Mouse (Mus musculus): ENCODE results near the gene Clk3. TPM values are rescaled to one million over a fixed set of nuclear protein-coding genes. Genes with fewer than 3 reads are reported as not detected.
A peak's percentile ranks its signal among the peaks of the same experiment; 100 is the strongest.

Clk3 gene
- polyA plus RNA-seq, 2 experiments, result 88.0 to 136 TPM

GRCm38 (mm10) chr9:57744462-57745091, 21.1 kb downstream of the Clk3 start:
- TF ChIP-seq EP300 (IDR thresholded peaks at IDR 0.05; ENCODE audit: low read depth), result no peak
- peak; percentile 84 for TF ChIP-seq CTCF (IDR thresholded peaks at IDR 0.05; ENCODE audit: low read depth)
- Histone ChIP-seq H3K4me2 (ENCODE audit: low read depth) (no peak overlapping the region), H3K4me1 (replicated peaks; ENCODE audit: control insufficient read depth in 2 of 2, insufficient read depth in 2 of 2, low read length in 1 of 2) (no peaks in the 10 kb centered on the region), H3K27me3 (ENCODE audit: control insufficient read depth, insufficient read depth, low read length) (no peaks in the 10 kb centered on the region), H3K36me3 (replicated peaks; ENCODE audit: control insufficient read depth, insufficient read depth, low read depth) (peaks cover 62% of the 10 kb centered on the region), H3K27ac (no peak overlapping the region), H3K4me3 (ENCODE audit: insufficient read depth in 1 of 2, low read depth in 2 of 2, low read length in 2 of 2) (no peak overlapping the region), H3K9ac (replicated peaks) (no peak overlapping the region), H3K9me3 (ENCODE audit: control insufficient read depth, low read length) (no peaks in the 10 kb centered on the region)
- DNase-seq (ENCODE audit: low read depth in 3 of 3, low spot score in 3 of 3) (peak in 1 of 3 experiments; percentile 31), ATAC-seq (ENCODE audit: insufficient read depth) (no peak; the same call in 1 of the 2 replicates)
- 51% methylated on average over 3 of the region's 3 CpGs for WGBS (ENCODE audit: insufficient replicate concordance)

DNA sequence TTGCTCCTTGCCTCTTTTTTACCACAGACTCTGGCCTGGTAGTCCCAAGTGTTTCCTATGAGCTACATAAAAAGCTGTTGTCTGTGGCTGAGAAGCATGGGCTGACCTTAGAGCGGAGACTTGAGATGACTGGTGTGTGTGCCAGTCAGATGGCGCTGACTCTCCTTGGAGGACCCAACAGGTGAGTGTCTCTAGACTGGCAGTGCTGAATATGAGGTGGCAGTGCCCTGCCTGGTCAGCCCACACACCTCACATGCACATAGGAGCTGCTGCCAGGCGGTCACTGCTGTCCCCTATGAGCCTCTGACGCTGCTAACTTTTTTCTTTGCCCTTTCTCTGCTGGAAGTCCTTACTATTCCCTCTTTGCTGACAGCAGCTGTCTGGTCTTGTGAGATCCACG, 25.8 kb downstream of the Clk3 start:
- Histone ChIP-seq H3K9ac (replicated peaks) (no peak overlapping the region), H3K4me1 (replicated peaks; ENCODE audit: control insufficient read depth in 2 of 2, insufficient read depth in 2 of 2, low read length in 1 of 2) (no peaks in the 10 kb centered on the region), H3K27ac (no peak overlapping the region), H3K9me3 (ENCODE audit: control insufficient read depth, low read length) (no peaks in the 10 kb centered on the region), H3K4me2 (ENCODE audit: low read depth) (no peak overlapping the region), H3K27me3 (ENCODE audit: control insufficient read depth, insufficient read depth, low read length) (no peaks in the 10 kb centered on the region), H3K4me3 (ENCODE audit: insufficient read depth in 1 of 2, low read depth in 2 of 2, low read length in 2 of 2) (no peak overlapping the region), H3K36me3 (replicated peaks; ENCODE audit: control insufficient read depth, insufficient read depth, low read depth) (peaks cover 19% of the 10 kb centered on the region)
- ATAC-seq (ENCODE audit: insufficient read depth) (no peak), DNase-seq (ENCODE audit: low read depth in 3 of 3, low spot score in 3 of 3) (no peak)
- WGBS (ENCODE audit: insufficient replicate concordance), result 85% methylated on average over 5 of the region's 5 CpGs
- TF ChIP-seq EP300 (IDR thresholded peaks at IDR 0.05; ENCODE audit: low read depth), result no peak
- TF ChIP-seq CTCF (IDR thresholded peaks at IDR 0.05; ENCODE audit: low read depth), result no peak

DNA sequence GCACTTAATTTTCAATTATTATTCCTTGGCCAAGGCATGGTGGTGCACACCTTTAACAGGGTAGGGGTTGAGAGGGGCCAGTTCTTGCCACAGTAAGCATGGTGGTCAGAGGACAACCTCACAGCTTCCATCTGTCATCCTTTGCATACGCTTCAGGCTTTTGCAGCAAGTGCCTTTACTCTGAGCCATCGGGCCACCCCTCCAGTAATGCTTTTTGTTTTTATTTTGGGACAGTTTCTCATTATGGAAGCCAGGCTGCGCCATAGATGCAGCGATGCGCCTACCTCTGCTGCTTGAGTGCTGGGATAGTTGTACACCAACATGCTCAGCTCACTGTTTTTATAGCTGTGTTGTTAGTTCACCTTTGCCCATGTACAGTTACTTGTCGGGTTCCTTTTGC, 32.1 kb downstream of the Clk3 start:
- Histone ChIP-seq H3K4me1 (replicated peaks; ENCODE audit: control insufficient read depth in 2 of 2, insufficient read depth in 2 of 2, low read length in 1 of 2) (no peaks in the 10 kb centered on the region), H3K27me3 (ENCODE audit: control insufficient read depth, insufficient read depth, low read length) (no peaks in the 10 kb centered on the region), H3K9ac (replicated peaks) (no peak overlapping the region), H3K27ac (no peak overlapping the region), H3K4me3 (ENCODE audit: insufficient read depth in 1 of 2, low read depth in 2 of 2, low read length in 2 of 2) (no peak overlapping the region), H3K9me3 (ENCODE audit: control insufficient read depth, low read length) (no peaks in the 10 kb centered on the region), H3K4me2 (ENCODE audit: low read depth) (no peak overlapping the region), H3K36me3 (replicated peaks; ENCODE audit: control insufficient read depth, insufficient read depth, low read depth) (peaks cover 6% of the 10 kb centered on the region)
- WGBS (ENCODE audit: insufficient replicate concordance), result 89% methylated on average over 6 of the region's 6 CpGs
- DNase-seq (ENCODE audit: low read depth in 3 of 3, low spot score in 3 of 3) (no peak), ATAC-seq (ENCODE audit: insufficient read depth) (no peak)
- no peak for TF ChIP-seq EP300 (IDR thresholded peaks at IDR 0.05; ENCODE audit: low read depth)
- TF ChIP-seq CTCF (IDR thresholded peaks at IDR 0.05; ENCODE audit: low read depth), result no peak

- peaks cover 0 to 6% of the 10 kb centered on the region in 2 experiments; a peak in 2 of 4 replicates for H3K4me1 ChIP-seq (replicated peaks; ENCODE audit: control insufficient read depth in 2 of 2, insufficient read depth in 2 of 2, low read length in 1 of 2)
- H3K4me3 ChIP-seq (ENCODE audit: insufficient read depth in 1 of 2, low read depth in 2 of 2, low read length in 2 of 2), result no peak overlapping the region
- WGBS (ENCODE audit: insufficient replicate concordance), result 94% methylated on average over 1 of the region's 1 CpGs
- no peaks in the 10 kb centered on the region for H3K27me3 ChIP-seq (ENCODE audit: control insufficient read depth, insufficient read depth, low read length)
- H3K9me3 ChIP-seq (ENCODE audit: control insufficient read depth, low read length), result no peaks in the 10 kb centered on the region
- H3K36me3 ChIP-seq (replicated peaks; ENCODE audit: control insufficient read depth, insufficient read depth, low read depth), result peaks cover 18% of the 10 kb centered on the region
- DNase-seq (ENCODE audit: low read depth in 3 of 3, low spot score in 3 of 3) (no peak), ATAC-seq (ENCODE audit: insufficient read depth) (no peak)
- H3K4me2 ChIP-seq (ENCODE audit: low read depth), result no peak overlapping the region
- no peak overlapping the region for H3K27ac ChIP-seq
- TF ChIP-seq CTCF (IDR thresholded peaks at IDR 0.05; ENCODE audit: low read depth), result peak; percentile 59
- no peak for TF ChIP-seq EP300 (IDR thresholded peaks at IDR 0.05; ENCODE audit: low read depth)
- no peak overlapping the region for H3K9ac ChIP-seq (replicated peaks)
These were observed 37.3 kb downstream of the Clk3 start for GRCm38 (mm10) chr9:57728312-57728711.

DNA sequence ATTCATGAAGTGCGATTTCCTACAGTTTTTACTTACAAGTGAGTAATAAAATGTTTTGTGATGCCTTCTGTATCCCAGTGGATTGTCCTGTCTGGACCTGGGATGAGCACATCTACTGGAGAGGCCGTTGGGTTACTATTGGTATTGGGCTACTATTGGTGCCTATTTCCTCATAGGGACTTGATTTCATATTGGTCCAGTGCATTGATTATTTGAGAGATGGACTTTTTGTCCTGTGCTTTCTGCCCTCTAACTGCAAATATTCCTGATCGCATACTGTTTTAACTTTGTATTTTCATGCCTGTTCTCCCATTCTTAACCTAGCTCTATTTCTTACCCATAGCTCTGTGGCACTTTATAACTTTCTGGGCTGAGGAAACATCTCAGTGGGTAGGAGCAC, 41.0 kb downstream of the Clk3 start:
- no peak overlapping the region for H3K9ac ChIP-seq (replicated peaks)
- peaks cover 0 to 7% of the 10 kb centered on the region in 2 experiments; a peak in 2 of 4 replicates for H3K4me1 ChIP-seq (replicated peaks; ENCODE audit: control insufficient read depth in 2 of 2, insufficient read depth in 2 of 2, low read length in 1 of 2)
- H3K27ac ChIP-seq, result no peak overlapping the region
- H3K4me3 ChIP-seq (ENCODE audit: insufficient read depth in 1 of 2, low read depth in 2 of 2, low read length in 2 of 2), result no peak overlapping the region
- DNase-seq (ENCODE audit: low read depth in 3 of 3, low spot score in 3 of 3) (no peak), ATAC-seq (ENCODE audit: insufficient read depth) (no peak)
- H3K9me3 ChIP-seq (ENCODE audit: control insufficient read depth, low read length), result no peaks in the 10 kb centered on the region
- no peaks in the 10 kb centered on the region for H3K27me3 ChIP-seq (ENCODE audit: control insufficient read depth, insufficient read depth, low read length)
- H3K4me2 ChIP-seq (ENCODE audit: low read depth), result no peak overlapping the region
- H3K36me3 ChIP-seq (replicated peaks; ENCODE audit: control insufficient read depth, insufficient read depth, low read depth), result peaks cover 23% of the 10 kb centered on the region
- TF ChIP-seq CTCF (IDR thresholded peaks at IDR 0.05; ENCODE audit: low read depth), result no peak
- TF ChIP-seq EP300 (IDR thresholded peaks at IDR 0.05; ENCODE audit: low read depth), result no peak
- WGBS (ENCODE audit: insufficient replicate concordance), result 83% methylated on average over 3 of the region's 3 CpGs
